ENCODE assay signal across 11 mouse cellular contexts in the genomic region with DNA sequence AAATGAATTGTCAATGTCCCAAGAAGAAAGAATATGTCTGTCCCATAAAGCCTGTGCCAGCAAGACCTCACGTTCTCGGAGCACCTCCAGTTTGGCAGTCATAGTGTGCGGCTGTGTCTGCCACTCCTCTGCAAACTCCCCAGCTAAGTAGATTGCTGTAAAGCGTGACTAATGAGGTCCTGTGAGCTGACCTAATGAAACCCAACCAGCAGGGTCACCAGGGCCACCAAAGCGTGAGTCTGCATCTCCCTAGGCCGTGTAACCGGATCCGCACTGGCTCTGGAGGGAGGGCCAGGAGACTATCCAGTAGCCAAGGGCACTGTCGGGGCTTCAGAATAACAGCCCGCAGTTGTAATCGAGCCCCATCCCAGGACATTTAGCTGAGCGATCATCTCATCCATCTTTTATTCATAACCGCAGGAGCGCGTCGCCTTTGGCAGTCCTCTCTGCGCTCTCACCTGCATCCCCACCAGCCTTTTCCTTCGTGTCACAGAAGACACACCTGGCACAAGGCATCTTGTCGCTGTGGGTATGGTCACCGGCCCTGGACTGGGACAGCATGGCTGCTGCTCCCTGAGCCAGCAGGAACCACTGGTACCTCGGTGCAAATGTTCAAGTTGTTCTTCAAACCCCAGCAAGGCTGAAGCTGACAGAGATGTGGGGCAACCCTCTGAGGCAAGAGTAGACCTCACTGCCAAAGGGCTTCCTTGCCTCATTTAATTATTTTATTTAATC. TPM values are rescaled to one million over a fixed set of nuclear protein-coding genes. Genes with fewer than 3 reads are reported as not detected.
DNase-seq lines count a peak whose midpoint lies in the region; ATAC-seq lines count a peak whose summit lies in the region.
"Had no signal": no experiment of that assay in that cellular context is flagged by ENCODE, and none has a peak within 500 bp of the region (broad histone marks: within the 10 kb centered on the region; RNA-seq: fewer than 3 reads in every experiment).

No protein-coding gene starts in this region.

- intact Hi-C loops in heart, postnatal 10 days (cut with DNase I): no loop called here

- H3K4me3 ChIP-seq in heart, embryonic 12.5 days: no peak overlapping the region
- H3K4me3 ChIP-seq in kidney, embryonic 14.5 days (ENCODE audit: low read length): no peak overlapping the region

- no peaks in the 10 kb centered on the region for H3K36me3 ChIP-seq in heart, embryonic 12.5 days
- no peaks in the 10 kb centered on the region for H3K36me3 ChIP-seq in kidney, embryonic 14.5 days (ENCODE audit: control insufficient read depth, insufficient read depth, low read length)

- H3K27me3 ChIP-seq in heart, embryonic 12.5 days (replicated peaks): no peaks in the 10 kb centered on the region
- H3K27me3 ChIP-seq in kidney, embryonic 14.5 days (ENCODE audit: control insufficient read depth, insufficient read depth, low read length): peaks cover 22% of the 10 kb centered on the region

- peak overlapping the region; percentile 14; the same call in 1 of the 2 replicates for H3K4me2 ChIP-seq in heart, embryonic 12.5 days
- peak overlapping the region; percentile 8 for H3K4me2 ChIP-seq in kidney, embryonic 14.5 days (replicated peaks; ENCODE audit: low read depth, low read length)

- no peak overlapping the region for H3K27ac ChIP-seq in heart, embryonic 12.5 days (ENCODE audit: poor library complexity, severe bottlenecking)
- H3K27ac ChIP-seq in kidney, embryonic 14.5 days (ENCODE audit: low read depth, low read length): no peak overlapping the region

- WGBS in heart, embryonic 12.5 days: 41% methylated on average over 21 of the region's 21 CpGs
- WGBS in kidney, embryonic 14.5 days: 7% methylated on average over 21 of the region's 21 CpGs

- DNase-seq in heart, adult 8-10 months (ENCODE audit: low spot score): no peak
- DNase-seq in forelimb bud, embryonic 11.5 days (ENCODE audit: low read depth, low spot score): peak; percentile 80
- peak; percentile 65 for DNase-seq in retina, postnatal 1 day
- DNase-seq in frontal cortex, adult 2 months (ENCODE audit: extremely low spot score in 1 of 2, low spot score in 1 of 2): no peak
- DNase-seq in spleen, postnatal 10 days (ENCODE audit: low spot score in 2 of 2): no peak
- no peak for DNase-seq in heart, postnatal 10 days
- DNase-seq: lung, postnatal 4 days had no signal

- peaks cover 44% of the 10 kb centered on the region for H3K4me1 ChIP-seq in heart, embryonic 12.5 days (replicated peaks)
- H3K4me1 ChIP-seq in kidney, embryonic 14.5 days (ENCODE audit: control insufficient read depth, insufficient read depth, low read length): peaks cover 16% of the 10 kb centered on the region; the same call in 1 of the 2 replicates

- no peak overlapping the region for H3K9ac ChIP-seq in heart, embryonic 12.5 days
- no peak overlapping the region for H3K9ac ChIP-seq in kidney, embryonic 14.5 days (ENCODE audit: low read depth, low read length)

- peaks cover 3% of the 10 kb centered on the region; the same call in 1 of the 2 replicates for H3K9me3 ChIP-seq in heart, embryonic 12.5 days (replicated peaks)
- no peaks in the 10 kb centered on the region for H3K9me3 ChIP-seq in kidney, embryonic 14.5 days (ENCODE audit: control insufficient read depth, low read length)

- ATAC-seq in heart, embryonic 12.5 days (ENCODE audit: insufficient number of reproducible peaks, low FRiP score): no peak
- peak; percentile 96 for ATAC-seq in kidney, embryonic 14.5 days (ENCODE audit: low FRiP score, low TSS enrichment)
- ATAC-seq: CD4-positive, CD25-positive, alpha-beta regulatory T cell, adult 4 months; intestine, postnatal 0 days had no signal

RNA-seq across cellular contexts. Expression of a gene that starts 24.0 kb away (rescaled TPM):
- polyA plus RNA-seq in heart, embryonic 12.5 days (2016; fragmentation: Nextera tagmentation; extraction: Ambion mirVana): 52.9 and 57.4 TPM in 2 replicates
- 100 to 1,000 TPM; 159 to 208 (median 180) TPM for total RNA-seq in heart, adult 8-10 months (2022)
- not detected in 2 replicates for polyA plus RNA-seq in kidney, embryonic 14.5 days (2014; fragmentation: Nextera tagmentation; extraction: Ambion mirVana)
- not detected in 2 replicates for polyA plus RNA-seq in frontal cortex, adult 2 months (2012; rRNA removed)
- 100 to 1,000 TPM; 156 to 283 TPM for total RNA-seq in heart, postnatal 10 days (2021)
- polyA plus RNA-seq: CD4-positive, CD25-positive, alpha-beta regulatory T cell, adult 4 months; intestine, postnatal 0 days had no signal

RNA-seq across cellular contexts. Expression of a gene that starts 35.1 kb away (rescaled TPM):
- 0.13 and 0.50 TPM in 2 replicates for polyA plus RNA-seq in heart, embryonic 12.5 days (2016; fragmentation: Nextera tagmentation; extraction: Ambion mirVana)
- 1 to 10 TPM; 7.1 to 8.0 (median 7.4) TPM for total RNA-seq in heart, adult 8-10 months (2022)
- not detected in 2 replicates for polyA plus RNA-seq in kidney, embryonic 14.5 days (2014; fragmentation: Nextera tagmentation; extraction: Ambion mirVana)
- 0.08 and 0.18 TPM in 2 replicates for polyA plus RNA-seq in frontal cortex, adult 2 months (2012; rRNA removed)
- 1 to 10 TPM; 1.4 to 1.7 TPM for total RNA-seq in heart, postnatal 10 days (2021)
- polyA plus RNA-seq: CD4-positive, CD25-positive, alpha-beta regulatory T cell, adult 4 months; intestine, postnatal 0 days had no signal

RNA-seq across cellular contexts. Expression of a gene that starts 42.4 kb away (rescaled TPM):
- 171 and 182 TPM in 2 replicates for polyA plus RNA-seq in heart, embryonic 12.5 days (2016; fragmentation: Nextera tagmentation; extraction: Ambion mirVana)
- 100 to 1,000 TPM; 108 to 128 (median 121) TPM for total RNA-seq in heart, adult 8-10 months (2022)
- 305 and 310 TPM in 2 replicates for polyA plus RNA-seq in kidney, embryonic 14.5 days (2014; fragmentation: Nextera tagmentation; extraction: Ambion mirVana)
- polyA plus RNA-seq in frontal cortex, adult 2 months (2012; rRNA removed): 138 and 146 TPM in 2 replicates
- total RNA-seq in heart, postnatal 10 days (2021): 100 to 1,000 TPM; 160 to 179 TPM

RNA-seq across cellular contexts. Expression of a gene that starts 48.8 kb away (rescaled TPM):
- polyA plus RNA-seq in heart, embryonic 12.5 days (2016; fragmentation: Nextera tagmentation; extraction: Ambion mirVana): not detected in 2 replicates
- not detected for total RNA-seq in heart, adult 8-10 months (2022)
- not detected in 2 replicates for polyA plus RNA-seq in kidney, embryonic 14.5 days (2014; fragmentation: Nextera tagmentation; extraction: Ambion mirVana)
- polyA plus RNA-seq in frontal cortex, adult 2 months (2012; rRNA removed): not detected in 2 replicates
- total RNA-seq in heart, postnatal 10 days (2021): not detected
- polyA plus RNA-seq: CD4-positive, CD25-positive, alpha-beta regulatory T cell, adult 4 months; intestine, postnatal 0 days had no signal

Comparison
In these comparisons a context has a peak if more than half of its experiments do, and no peak if none do; other contexts are left out.
1. DNase-seq: peak in forelimb bud, embryonic 11.5 days (single experiment) and retina, postnatal 1 day (single experiment); none in heart, adult 8-10 months (single experiment), frontal cortex, adult 2 months (0 of 2), spleen, postnatal 10 days (0 of 2) and heart, postnatal 10 days (0 of 2).
2. RNA of a gene that starts 24.0 kb away (polyA plus RNA-seq): 52.9 to 57.4 TPM in heart, embryonic 12.5 days; not detected in frontal cortex, adult 2 months and not detected in kidney, embryonic 14.5 days; every median in the first group is over 10 times any median in the second.